1 mouse cellular context compared by ENCODE assay signal in genomic region chr3:123576413-123577387, GRCm38 (mm10).
TF ChIP-seq lines count a peak whose summit lies in the region.

No protein-coding gene starts in this region.

TF ChIP-seq in MEL, 35 proteins besides CTCF, POLR2A, EP300 and RAD21 (continued from another document):
- TF ChIP-seq ZC3H11A (IDR thresholded peaks at IDR 0.05; ENCODE audit: low read depth, low read length) (no peak), SIN3A (IDR thresholded peaks at IDR 0.05; ENCODE audit: low read length) (peak; percentile 65; the same call in 1 of the 2 replicates)
